Mouse (Mus musculus): ENCODE measurements around the gene Eef2kmt. TPM values are rescaled to one million over a fixed set of nuclear protein-coding genes. Genes with fewer than 3 reads are reported as not detected.
"Not testable (repeated sequence)": the region's sequence is repeated elsewhere in the genome, so short reads cannot be mapped to it uniquely, and the experiment has no call there.

The Eef2kmt gene
- total RNA-seq, 2 experiments from 2014 or later: 10.7 to 12.4 TPM

- not testable (repeated sequence) for ATAC-seq (ENCODE audit: poor library complexity, severe bottlenecking)
Measured at GRCm38 (mm10) chr16:5226534-5226933, 29.2 kb downstream of the Eef2kmt start.

DNA sequence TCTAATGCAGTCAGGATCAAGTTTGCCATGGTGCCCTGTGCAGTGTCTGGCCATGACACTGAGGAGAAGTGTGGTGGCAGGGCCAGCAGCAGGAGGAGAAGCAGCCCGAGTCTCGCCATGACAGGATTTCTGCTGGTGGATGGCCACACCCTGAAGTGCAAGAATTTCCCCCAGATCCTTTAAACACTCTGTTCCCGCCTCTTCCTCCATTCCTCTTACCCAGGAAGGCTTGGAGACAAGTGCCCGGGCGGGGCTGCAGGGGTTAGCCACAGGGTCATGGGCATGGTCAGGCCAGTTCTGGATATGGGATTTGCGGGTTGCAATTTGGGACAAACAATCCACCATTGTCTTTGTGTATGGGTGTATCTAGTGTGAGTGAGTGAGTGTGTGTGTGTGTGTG, 33.6 kb downstream of the Eef2kmt start, which contains the start of gene AU021092:
Gene AU021092, minus strand, starts transcription at position 160 of the 400 bp plus-strand sequence.
- ATAC-seq (ENCODE audit: poor library complexity, severe bottlenecking): no peak

- no peak for ATAC-seq (ENCODE audit: poor library complexity, severe bottlenecking)
Measured at GRCm38 (mm10) chr16:5221403-5221802, 34.4 kb downstream of the Eef2kmt start.

GRCm38 (mm10) chr16:5217341-5218133, 38.2 kb downstream of the Eef2kmt start:
- ATAC-seq (ENCODE audit: poor library complexity, severe bottlenecking): no peak

GRCm38 (mm10) chr16:5216686-5217085, 39.1 kb downstream of the Eef2kmt start:
- no peak for ATAC-seq (ENCODE audit: poor library complexity, severe bottlenecking)

- ATAC-seq (ENCODE audit: poor library complexity, severe bottlenecking): no peak
Measured at GRCm38 (mm10) chr16:5214126-5214525, 41.7 kb downstream of the Eef2kmt start.

DNA sequence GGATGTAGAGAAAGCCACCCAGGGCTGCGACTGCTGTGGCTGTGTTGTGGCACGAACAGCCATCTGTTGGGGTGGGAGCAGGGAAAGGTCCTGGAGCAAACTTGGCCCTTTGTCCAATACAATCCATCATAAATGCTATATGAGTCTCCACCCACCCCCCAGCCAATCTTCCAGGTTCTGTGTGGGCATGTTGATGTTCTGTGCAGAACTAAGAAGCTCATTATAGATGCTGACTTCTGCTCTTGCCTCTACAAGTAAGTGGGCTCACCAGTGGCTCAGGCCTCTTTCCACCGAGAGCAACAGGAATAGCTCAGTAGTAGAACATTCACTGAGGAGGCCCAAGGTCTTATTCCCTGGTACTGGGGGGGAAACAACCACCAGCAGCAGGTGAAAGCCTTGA, 43.6 kb downstream of the Eef2kmt start:
- ATAC-seq (ENCODE audit: poor library complexity, severe bottlenecking): no peak

DNA sequence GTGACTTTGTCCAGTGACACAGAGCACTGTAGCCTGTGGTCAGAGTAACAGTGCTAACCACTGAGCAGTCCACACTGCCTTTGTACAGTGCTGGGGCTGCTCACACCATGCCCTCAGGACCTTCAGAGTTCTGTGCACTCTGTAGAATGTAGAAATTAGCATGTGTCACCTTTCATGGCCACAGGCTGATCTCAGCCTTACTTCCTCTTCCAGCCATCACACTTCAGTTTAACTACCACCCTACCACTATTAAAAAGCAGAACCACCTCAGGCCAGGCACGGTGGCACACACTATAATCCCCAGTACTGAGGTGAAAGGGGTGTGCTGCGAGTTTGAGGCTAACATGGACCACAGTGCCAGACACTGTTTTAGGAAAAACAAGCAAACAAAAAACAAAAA, 45.4 kb downstream of the Eef2kmt start:
- ATAC-seq (ENCODE audit: poor library complexity, severe bottlenecking): peak; percentile 96

GRCm38 (mm10) chr16:5206051-5206450, 49.7 kb downstream of the Eef2kmt start:
- no peak for ATAC-seq (ENCODE audit: poor library complexity, severe bottlenecking)

- no peak for ATAC-seq (ENCODE audit: poor library complexity, severe bottlenecking)
Measured at GRCm38 (mm10) chr16:5205431-5205970, 50.3 kb downstream of the Eef2kmt start.

DNA sequence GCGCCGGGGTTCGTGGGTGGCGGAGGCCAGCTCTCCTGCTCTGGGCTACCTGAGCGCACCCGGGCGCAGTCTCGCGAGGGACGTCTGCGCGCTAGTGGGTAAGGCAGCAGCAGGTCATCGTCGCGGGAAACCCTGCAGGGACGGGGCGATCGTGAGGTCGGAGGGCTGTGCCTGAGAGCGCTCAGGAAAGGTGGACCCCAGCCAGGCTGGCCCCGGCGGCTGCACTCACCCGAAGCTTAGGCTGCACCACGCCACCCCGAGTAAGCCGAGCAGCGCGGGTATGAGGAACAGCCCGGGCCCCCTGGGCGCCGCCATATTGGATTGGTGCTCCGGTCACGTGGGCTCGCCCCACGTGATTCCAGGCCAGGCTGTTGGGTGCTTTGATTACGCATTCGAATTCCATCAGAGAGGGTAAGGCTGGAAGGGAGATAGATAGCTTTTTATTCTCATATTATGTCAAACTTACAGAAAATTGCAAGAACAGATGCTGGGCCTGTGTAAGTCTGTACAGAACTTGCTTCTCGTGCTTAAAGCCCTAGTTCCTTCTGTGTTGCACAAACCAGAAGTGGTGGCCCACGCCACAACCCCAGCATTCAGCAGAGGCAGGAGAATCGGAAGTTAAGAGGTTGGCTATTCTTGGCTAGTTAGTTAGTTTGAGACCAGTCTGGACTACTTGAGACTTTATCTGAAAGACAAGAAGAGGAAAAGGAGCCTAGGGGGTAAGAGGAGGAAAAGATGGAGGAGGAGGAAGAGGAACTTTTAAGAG, 51.9 kb downstream of the Eef2kmt start, which contains the start of gene Nagpa:
Gene Nagpa, minus strand, starts transcription at position 345 of the 766 bp plus-strand sequence.
- peak; percentile 84 for ATAC-seq (ENCODE audit: poor library complexity, severe bottlenecking)

GRCm38 (mm10) chr16:5203200-5203599, 52.6 kb downstream of the Eef2kmt start:
- ATAC-seq (ENCODE audit: poor library complexity, severe bottlenecking): peak; percentile 57

DNA sequence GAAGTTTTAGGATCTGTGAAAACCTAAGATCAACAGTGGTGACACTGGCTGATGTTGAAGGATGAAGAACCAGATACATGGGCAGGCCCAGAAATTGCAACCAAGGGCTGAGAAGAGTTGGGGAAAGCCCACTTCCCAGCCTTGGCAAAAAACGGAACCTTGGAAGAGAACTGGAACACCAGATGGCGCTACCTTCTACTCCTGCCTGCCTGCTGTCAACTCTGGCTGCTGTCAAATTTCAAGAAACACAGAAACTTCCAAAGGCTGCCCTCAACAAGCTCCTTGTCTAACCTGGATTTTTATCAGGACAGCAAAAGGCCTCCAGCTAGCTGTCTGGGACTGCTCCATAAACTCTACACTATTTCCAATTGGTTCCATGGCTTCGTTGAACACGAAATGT, 53.1 kb downstream of the Eef2kmt start:
- peak; percentile 71 for ATAC-seq (ENCODE audit: poor library complexity, severe bottlenecking)

GRCm38 (mm10) chr16:5195080-5195479, 60.7 kb downstream of the Eef2kmt start:
- peak; percentile 59; the same call in 1 of the 2 replicates for ATAC-seq (ENCODE audit: poor library complexity, severe bottlenecking)

Other genes with a start within 250 kb of the Eef2kmt start
- gene Smim22, start 248.7 kb downstream of the Eef2kmt start, total RNA-seq (2015): not detected in 2 replicates
- gene Smim22, start 248.7 kb downstream of the Eef2kmt start, total RNA-seq (2017): not detected in 2 replicates
- 75.8 and 80.5 TPM in 2 replicates for gene Rogdi, start 242.4 kb downstream of the Eef2kmt start, total RNA-seq (2015)
- 28.1 and 38.9 TPM in 2 replicates for gene Rogdi, start 242.4 kb downstream of the Eef2kmt start, total RNA-seq (2017)
- 66.7 and 69.8 TPM in 2 replicates for gene Glyr1, start 206.1 kb downstream of the Eef2kmt start, total RNA-seq (2015)
- 100 and 112 TPM in 2 replicates for gene Glyr1, start 206.1 kb downstream of the Eef2kmt start, total RNA-seq (2017)
- gene Ubn1, start 205.9 kb downstream of the Eef2kmt start, total RNA-seq (2015): 25.7 and 28.0 TPM in 2 replicates
- gene Ubn1, start 205.9 kb downstream of the Eef2kmt start, total RNA-seq (2017): 39.5 and 52.6 TPM in 2 replicates
- not detected in 2 replicates for gene Ppl, start 123.6 kb downstream of the Eef2kmt start, total RNA-seq (2015)
- gene Ppl, start 123.6 kb downstream of the Eef2kmt start, total RNA-seq (2017): not detected in 2 replicates
- gene Sec14l5, start 108.9 kb downstream of the Eef2kmt start, total RNA-seq (2015): not detected in 2 replicates
- not detected in 2 replicates for gene Sec14l5, start 108.9 kb downstream of the Eef2kmt start, total RNA-seq (2017)
- 42.5 and 43.5 TPM in 2 replicates for gene Nagpa, start 52.0 kb downstream of the Eef2kmt start, total RNA-seq (2015)
- 74.9 and 76.1 TPM in 2 replicates for gene Nagpa, start 52.0 kb downstream of the Eef2kmt start, total RNA-seq (2017)
- not detected in 2 replicates for gene AU021092, start 33.7 kb downstream of the Eef2kmt start, total RNA-seq (2015)
- gene AU021092, start 33.7 kb downstream of the Eef2kmt start, total RNA-seq (2017): not detected in 2 replicates
- 13.7 and 19.5 TPM in 2 replicates for gene Alg1, start 22.4 kb downstream of the Eef2kmt start, total RNA-seq (2015)
- gene Alg1, start 22.4 kb downstream of the Eef2kmt start, total RNA-seq (2017): 20.0 and 23.4 TPM in 2 replicates